Mouse (Mus musculus): Measurements from ENCODE around the gene Ltbp3.

DNA sequence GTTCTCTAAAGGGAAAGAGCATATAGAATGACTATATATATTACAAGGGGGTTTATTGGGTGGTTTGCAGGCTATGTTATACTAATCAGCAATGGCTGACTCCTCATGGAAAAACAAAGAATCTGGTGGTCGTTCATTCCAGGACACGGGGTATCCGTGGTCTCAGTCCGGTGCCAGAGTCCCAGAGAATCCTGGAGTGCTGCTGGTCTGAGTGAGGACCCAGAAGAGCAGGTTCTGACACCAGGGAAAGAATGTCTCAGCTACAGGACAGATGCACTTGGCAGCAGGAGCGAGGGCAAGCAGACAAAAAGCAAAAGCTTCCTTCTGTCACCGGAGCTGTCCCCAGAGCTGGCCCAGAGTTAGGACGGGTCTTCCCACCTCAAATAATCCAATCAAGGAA, 47.9 kb downstream of the Ltbp3 start:
- TF ChIP-seq CTCF (IDR thresholded peaks at IDR 0.05; ENCODE audit: insufficient read depth, low read length) (no peak), POLR2A (IDR thresholded peaks at IDR 0.05; ENCODE audit: borderline replicate concordance, extremely low read depth, low read depth, low read length) (no peak)
